Mouse (Mus musculus) liver, postnatal 0 days (tissue): ENCODE data around the gene Bri3.
A peak's percentile ranks its signal among the peaks of the same experiment; 100 is the strongest.

ENCODE experiments used
- CTCF ChIP-seq: sonication (generic); IDR thresholded peaks from 2 replicates; pipeline ENCODE4 v1.5.1; 2016; ENCODE audit warnings: antibody characterized with exemption, low read depth
- EP300 ChIP-seq: IDR thresholded peaks from 2 replicates; pipeline ENCODE4 v1.6.1; 2016; ENCODE audit warnings: antibody characterized with exemption, low read depth, mild to moderate bottlenecking

DNA sequence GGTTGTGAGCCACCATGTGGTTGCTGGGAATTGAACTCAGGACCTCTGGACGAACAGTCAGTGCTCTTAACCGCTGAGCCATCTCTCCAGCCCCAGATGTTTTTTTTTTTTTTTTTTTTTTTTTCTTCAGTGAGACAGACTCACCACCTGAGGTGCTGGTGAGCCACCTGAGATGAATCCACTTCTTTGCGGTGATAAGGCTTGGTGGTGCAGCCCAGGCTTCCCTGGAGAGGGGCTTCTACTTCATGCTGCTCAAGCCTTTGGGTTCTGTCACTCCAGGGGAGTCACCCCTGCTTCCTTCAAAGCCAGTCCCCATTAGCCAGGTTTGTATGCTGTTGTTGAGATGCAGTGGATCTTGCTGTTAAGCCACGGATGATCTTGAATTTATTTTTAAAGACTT, 9.0 kb downstream of the Bri3 start:
- TF ChIP-seq CTCF, result peak; percentile 22; the same call in 1 of the 2 replicates
- TF ChIP-seq EP300, result no peak
